Mouse (Mus musculus): ENCODE measurements around the gene Iqcd. TPM values are rescaled to one million over a fixed set of nuclear protein-coding genes. Genes with fewer than 3 reads are reported as not detected.

Iqcd gene
- total and polyA plus RNA-seq, 3 experiments: 0.14 TPM; not detected in 2

GRCm38 (mm10) chr5:120612442-120612821, 23.6 kb downstream of the Iqcd start, which contains the start of the genes Rita1 and Ddx54:
Rita1 (minus strand) TSS chr5:120612589.
Ddx54 (plus strand) TSS chr5:120612739.
- intact Hi-C loops (cut with DNase I): no loop called here
- H3K27me3 ChIP-seq (ENCODE audit: control insufficient read depth, insufficient read depth, low read length): no peaks in the 10 kb centered on the region
- WGBS: 1% methylated on average over 22 of the region's 22 CpGs
- peaks cover 6% of the 10 kb centered on the region for H3K4me1 ChIP-seq (ENCODE audit: control insufficient read depth, insufficient read depth, low read length)
- no peak for TF ChIP-seq CTCF (IDR thresholded peaks at IDR 0.05)
- peak; percentile 62; the same call in 1 of the 2 replicates for TF ChIP-seq POLR2A (IDR thresholded peaks at IDR 0.05; ENCODE audit: insufficient read depth, low read depth, low read length)
- peak; percentile 93 for TF ChIP-seq EP300 (IDR thresholded peaks at IDR 0.05; ENCODE audit: insufficient read depth, low read depth, low read length)
- H3K79me2 ChIP-seq (replicated peaks; ENCODE audit: control insufficient read depth, insufficient read depth, low read length): no peaks in the 10 kb centered on the region; the same call in 1 of the 2 replicates
- DNase-seq: peak; percentile 97 to 98
- H3K9ac ChIP-seq (ENCODE audit: low read depth, low read length): peak within 1 kb of the TSS; percentile 78
- peak within 1 kb of the TSS; percentile 99 for H3K27ac ChIP-seq
- peak within 1 kb of the TSS; percentile 80 for H3K4me3 ChIP-seq
- no peaks in the 10 kb centered on the region for H3K36me3 ChIP-seq (ENCODE audit: control insufficient read depth, insufficient read depth, low read length)

GRCm38 (mm10) chr5:120612822-120613604, 24.2 kb downstream of the Iqcd start:
- Histone ChIP-seq H3K4me3 (peak overlapping the region; percentile 80), H3K79me2 (replicated peaks; ENCODE audit: control insufficient read depth, insufficient read depth, low read length) (no peaks in the 10 kb centered on the region; the same call in 1 of the 2 replicates), H3K27ac (peak overlapping the region; percentile 99), H3K27me3 (ENCODE audit: control insufficient read depth, insufficient read depth, low read length) (no peaks in the 10 kb centered on the region), H3K9ac (ENCODE audit: low read depth, low read length) (peak overlapping the region; percentile 78), H3K36me3 (ENCODE audit: control insufficient read depth, insufficient read depth, low read length) (no peaks in the 10 kb centered on the region), H3K4me1 (ENCODE audit: control insufficient read depth, insufficient read depth, low read length) (peaks cover 6% of the 10 kb centered on the region)
- DNase-seq: peak; percentile 99 to 100
- no peak for TF ChIP-seq EP300 (IDR thresholded peaks at IDR 0.05; ENCODE audit: insufficient read depth, low read depth, low read length)
- TF ChIP-seq POLR2A (IDR thresholded peaks at IDR 0.05; ENCODE audit: insufficient read depth, low read depth, low read length): peak; percentile 83
- WGBS: under 1% methylated on average over 69 of the region's 69 CpGs
- intact Hi-C loops (cut with DNase I): no loop called here

GRCm38 (mm10) chr5:120615903-120616302, 27.1 kb downstream of the Iqcd start:
- no peaks in the 10 kb centered on the region for H3K36me3 ChIP-seq (ENCODE audit: control insufficient read depth, insufficient read depth, low read length)

GRCm38 (mm10) chr5:120618778-120619177, 30.0 kb downstream of the Iqcd start:
- no peaks in the 10 kb centered on the region; the same call in 1 of the 2 replicates for H3K79me2 ChIP-seq (replicated peaks; ENCODE audit: control insufficient read depth, insufficient read depth, low read length)
- WGBS: 81% methylated on average over 12 of the region's 12 CpGs
- H3K4me1 ChIP-seq (ENCODE audit: control insufficient read depth, insufficient read depth, low read length): peaks cover 1% of the 10 kb centered on the region
- H3K27ac ChIP-seq: no peak overlapping the region
- DNase-seq: no peak
- H3K36me3 ChIP-seq (ENCODE audit: control insufficient read depth, insufficient read depth, low read length): no peaks in the 10 kb centered on the region
- no peak overlapping the region for H3K4me3 ChIP-seq
- intact Hi-C loops (cut with DNase I): loop anchor here (2.0 kb wide), 1 partner anchor 96 kb away; no protein-coding TSS in a partner anchor
- no peak for TF ChIP-seq POLR2A (IDR thresholded peaks at IDR 0.05; ENCODE audit: insufficient read depth, low read depth, low read length)
- H3K9ac ChIP-seq (ENCODE audit: low read depth, low read length): no peak overlapping the region
- no peaks in the 10 kb centered on the region for H3K27me3 ChIP-seq (ENCODE audit: control insufficient read depth, insufficient read depth, low read length)

More at GRCm38 (mm10) chr5:120615903-120616302, 27.1 kb downstream of the Iqcd start:
- peaks cover 6% of the 10 kb centered on the region for H3K4me1 ChIP-seq (ENCODE audit: control insufficient read depth, insufficient read depth, low read length)
- no peaks in the 10 kb centered on the region for H3K27me3 ChIP-seq (ENCODE audit: control insufficient read depth, insufficient read depth, low read length)
- 96% methylated on average over 4 of the region's 4 CpGs for WGBS
- intact Hi-C loops (cut with DNase I): no loop called here
- no peak overlapping the region for H3K4me3 ChIP-seq
- DNase-seq: no peak
- no peak overlapping the region for H3K9ac ChIP-seq (ENCODE audit: low read depth, low read length)
- peak; percentile 66 for TF ChIP-seq CTCF (IDR thresholded peaks at IDR 0.05)
- no peak for TF ChIP-seq EP300 (IDR thresholded peaks at IDR 0.05; ENCODE audit: insufficient read depth, low read depth, low read length)
- H3K27ac ChIP-seq: no peak overlapping the region
- H3K79me2 ChIP-seq (replicated peaks; ENCODE audit: control insufficient read depth, insufficient read depth, low read length): no peaks in the 10 kb centered on the region; the same call in 1 of the 2 replicates

GRCm38 (mm10) chr5:120619201-120619600, 30.4 kb downstream of the Iqcd start:
- no peak overlapping the region for H3K9ac ChIP-seq (ENCODE audit: low read depth, low read length)
- H3K27ac ChIP-seq: no peak overlapping the region
- H3K4me1 ChIP-seq (ENCODE audit: control insufficient read depth, insufficient read depth, low read length): no peaks in the 10 kb centered on the region
- no peaks in the 10 kb centered on the region for H3K36me3 ChIP-seq (ENCODE audit: control insufficient read depth, insufficient read depth, low read length)
- TF ChIP-seq CTCF (IDR thresholded peaks at IDR 0.05) (peak; percentile 82), EP300 (IDR thresholded peaks at IDR 0.05; ENCODE audit: insufficient read depth, low read depth, low read length) (no peak)
- no peaks in the 10 kb centered on the region for H3K27me3 ChIP-seq (ENCODE audit: control insufficient read depth, insufficient read depth, low read length)
- no peak overlapping the region for H3K4me3 ChIP-seq
- intact Hi-C loops (cut with DNase I): loop anchor here (2.0 kb wide), 1 partner anchor 96 kb away; no protein-coding TSS in a partner anchor
- peak; percentile 45 to 70 for DNase-seq
- 25% methylated on average over 5 of the region's 5 CpGs for WGBS
- H3K79me2 ChIP-seq (replicated peaks; ENCODE audit: control insufficient read depth, insufficient read depth, low read length): no peaks in the 10 kb centered on the region; the same call in 1 of the 2 replicates

Measured in heart, adult 2 months (tissue).